Mouse (Mus musculus) cerebellum, postnatal 4 days (tissue): ENCODE measurements around the gene Macrod2.

Experiments
- DNase-seq, 2 experiments: peaks; one replicate each; pipeline ENCODE4 v3.0.0; 2022; ENCODE audit warnings: low spot score in 2 of 2, mixed read lengths in 1 of 2

The Macrod2 gene

GRCm38 (mm10) chr2:140906123-140906522, 511.0 kb downstream of the Macrod2 start:
- no peak for DNase-seq

DNA sequence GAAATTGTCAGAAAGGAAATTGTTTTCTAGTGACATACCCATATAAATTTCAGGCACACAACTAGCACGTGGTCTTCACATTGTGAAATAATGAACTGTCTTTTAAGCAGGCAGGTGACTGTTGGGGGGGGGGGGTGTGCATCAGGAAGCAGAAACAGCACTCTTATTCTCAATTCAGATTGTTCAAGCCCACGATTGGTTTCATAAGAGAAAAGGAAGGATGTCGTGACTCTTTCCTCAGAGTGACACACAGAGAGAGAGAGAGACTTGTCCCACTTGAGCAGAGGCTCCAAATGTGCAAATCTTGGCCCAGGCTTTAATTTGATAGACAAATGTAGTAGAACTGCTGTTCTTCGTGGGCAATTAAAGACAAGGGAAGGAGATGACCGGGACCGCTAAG, 516.4 kb downstream of the Macrod2 start:
- DNase-seq, result no peak

GRCm38 (mm10) chr2:140912179-140912578, 517.1 kb downstream of the Macrod2 start:
- no peak for DNase-seq

DNA sequence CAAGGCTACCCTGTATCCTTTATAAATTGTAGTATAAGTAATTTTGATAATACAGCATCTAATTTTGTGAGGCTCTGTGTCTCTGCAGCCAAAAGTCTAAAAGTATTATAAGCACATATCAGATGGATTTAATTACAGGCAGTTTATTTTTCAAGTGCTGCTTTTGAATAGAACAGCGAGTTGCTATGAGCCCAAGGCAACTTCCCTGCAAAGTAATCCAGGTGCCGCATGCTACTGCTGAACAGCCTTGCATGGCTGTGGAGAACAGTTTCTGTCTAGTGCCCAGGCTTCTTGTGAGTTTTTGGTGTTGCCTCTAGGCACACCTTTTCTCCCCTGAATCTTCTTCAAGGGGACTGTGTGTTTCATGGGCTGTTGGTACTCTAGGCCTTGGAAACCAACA, 517.8 kb downstream of the Macrod2 start:
- no peak for DNase-seq

- DNase-seq, result no peak
These were observed 518.7 kb downstream of the Macrod2 start for GRCm38 (mm10) chr2:140913679-140914412.

GRCm38 (mm10) chr2:140926922-140927321, 531.8 kb downstream of the Macrod2 start:
- DNase-seq, result no peak

GRCm38 (mm10) chr2:140934483-140934882, 539.4 kb downstream of the Macrod2 start:
- DNase-seq, result no peak

- DNase-seq, result no peak
These were observed 554.4 kb downstream of the Macrod2 start for GRCm38 (mm10) chr2:140949461-140949860.

DNA sequence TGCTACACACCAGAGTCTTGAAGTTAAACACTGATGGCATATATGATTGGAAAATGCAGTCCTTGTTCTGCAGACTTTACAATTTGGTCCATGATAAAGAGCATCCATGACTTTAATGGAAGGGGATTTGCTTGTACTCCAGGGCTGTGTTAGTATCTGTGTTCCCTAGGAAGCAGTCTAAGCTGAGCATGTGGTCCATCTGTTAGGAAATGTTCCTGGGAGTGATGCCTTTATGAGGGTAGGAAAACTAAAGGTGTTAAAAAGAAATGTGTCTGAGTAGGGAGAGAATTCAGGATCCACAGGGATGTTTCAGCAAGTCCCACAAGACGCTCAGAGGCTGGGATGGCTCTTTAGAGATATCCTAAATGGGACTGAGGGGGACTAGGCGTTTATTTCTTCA, 564.1 kb downstream of the Macrod2 start:
- DNase-seq, result no peak

- no peak for DNase-seq
These were observed 575.1 kb downstream of the Macrod2 start for GRCm38 (mm10) chr2:140970181-140970580.

- no peak for DNase-seq
These were observed 576.7 kb downstream of the Macrod2 start for GRCm38 (mm10) chr2:140971845-140972244.

DNA sequence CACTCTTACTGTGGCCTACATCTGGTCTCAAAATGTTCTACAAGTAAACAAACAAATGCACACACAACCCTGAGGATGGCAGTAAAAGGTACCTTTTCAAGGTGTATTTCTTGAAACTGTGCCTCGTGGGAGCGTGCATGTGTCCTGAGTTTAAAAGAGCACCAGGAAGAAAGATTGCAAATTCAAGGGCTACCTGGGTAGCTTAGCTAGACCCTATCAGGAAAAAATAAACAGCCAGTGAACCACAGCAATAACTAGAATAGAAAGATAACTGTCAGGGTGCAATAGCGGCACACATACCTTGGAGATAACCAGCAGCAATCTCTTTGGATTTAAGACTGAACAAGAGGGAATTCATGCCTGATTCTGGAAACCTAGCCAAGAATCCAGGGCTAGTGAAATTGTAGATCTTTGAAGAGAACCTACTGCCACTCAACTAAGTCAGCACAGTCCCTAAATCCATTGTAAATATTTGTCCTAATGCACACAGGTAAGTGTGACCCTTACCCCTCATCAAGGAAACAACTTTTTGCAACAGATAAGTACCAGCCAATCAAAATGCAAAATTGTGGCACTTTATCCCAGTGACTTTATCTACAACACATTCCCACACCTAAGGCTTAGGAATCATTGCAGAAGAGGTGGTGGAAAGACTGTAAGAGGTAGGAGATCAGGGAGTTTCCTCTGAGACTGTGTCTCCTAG, 590.7 kb downstream of the Macrod2 start:
- DNase-seq, result no peak

GRCm38 (mm10) chr2:141003846-141004245, 608.7 kb downstream of the Macrod2 start:
- no peak for DNase-seq

DNA sequence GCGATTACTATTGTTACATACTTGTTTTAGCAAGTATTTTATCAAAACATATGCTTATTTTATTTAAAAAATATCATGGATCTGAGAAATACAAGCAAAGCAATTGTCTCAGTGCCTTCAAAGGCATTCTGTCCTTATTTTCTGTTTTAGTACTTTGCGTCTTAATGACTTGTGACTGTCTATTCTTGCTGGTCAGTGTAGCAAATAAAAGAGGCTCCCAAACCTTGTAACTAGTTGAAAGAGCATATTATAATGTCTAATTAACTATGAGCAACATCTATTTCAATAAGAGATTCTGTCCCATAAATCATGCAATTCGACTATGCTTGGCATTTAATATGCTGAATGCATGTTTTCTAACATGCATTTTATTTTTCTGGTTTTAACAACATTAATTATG, 609.2 kb downstream of the Macrod2 start:
- no peak for DNase-seq

GRCm38 (mm10) chr2:141005616-141006015, 610.5 kb downstream of the Macrod2 start:
- DNase-seq, result no peak

DNA sequence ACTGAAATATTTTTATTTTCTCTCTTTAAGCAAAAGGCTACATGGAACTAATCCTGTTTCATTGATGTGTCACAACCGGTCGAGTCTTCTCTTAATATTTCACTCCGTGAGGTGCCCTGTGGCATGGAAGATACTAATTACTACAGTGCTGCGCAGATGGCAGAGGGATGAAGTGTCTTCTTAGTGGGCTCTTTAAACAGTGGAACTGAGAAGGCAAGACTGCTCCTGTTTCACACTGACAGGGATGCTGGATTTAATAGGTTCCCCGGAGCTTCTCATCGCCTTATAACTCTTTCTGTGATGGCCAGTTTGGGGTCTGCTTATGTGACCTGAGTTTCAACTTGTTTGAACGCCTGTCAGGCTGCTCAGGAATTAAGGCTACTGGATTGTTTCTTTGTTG, 612.6 kb downstream of the Macrod2 start:
- no peak for DNase-seq

DNA sequence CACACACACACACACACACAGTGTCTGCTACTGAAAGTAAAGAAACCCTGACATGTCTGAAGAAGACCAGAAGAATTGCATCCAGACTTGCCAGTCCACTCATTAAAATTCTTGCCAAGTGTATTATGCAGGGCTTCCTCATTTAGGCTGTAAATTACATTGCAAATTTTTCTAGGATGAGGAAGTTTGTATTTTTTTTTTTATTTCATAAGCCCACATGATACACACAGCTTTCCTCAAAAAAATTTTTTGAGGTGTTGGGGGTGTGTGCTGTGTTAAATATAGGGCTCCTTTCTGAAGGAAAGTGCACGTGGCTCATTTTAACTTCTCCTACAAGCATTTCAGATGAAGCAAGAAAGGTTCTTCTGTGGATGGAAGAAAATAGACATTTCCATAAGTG, 613.3 kb downstream of the Macrod2 start:
- DNase-seq, result no peak

DNA sequence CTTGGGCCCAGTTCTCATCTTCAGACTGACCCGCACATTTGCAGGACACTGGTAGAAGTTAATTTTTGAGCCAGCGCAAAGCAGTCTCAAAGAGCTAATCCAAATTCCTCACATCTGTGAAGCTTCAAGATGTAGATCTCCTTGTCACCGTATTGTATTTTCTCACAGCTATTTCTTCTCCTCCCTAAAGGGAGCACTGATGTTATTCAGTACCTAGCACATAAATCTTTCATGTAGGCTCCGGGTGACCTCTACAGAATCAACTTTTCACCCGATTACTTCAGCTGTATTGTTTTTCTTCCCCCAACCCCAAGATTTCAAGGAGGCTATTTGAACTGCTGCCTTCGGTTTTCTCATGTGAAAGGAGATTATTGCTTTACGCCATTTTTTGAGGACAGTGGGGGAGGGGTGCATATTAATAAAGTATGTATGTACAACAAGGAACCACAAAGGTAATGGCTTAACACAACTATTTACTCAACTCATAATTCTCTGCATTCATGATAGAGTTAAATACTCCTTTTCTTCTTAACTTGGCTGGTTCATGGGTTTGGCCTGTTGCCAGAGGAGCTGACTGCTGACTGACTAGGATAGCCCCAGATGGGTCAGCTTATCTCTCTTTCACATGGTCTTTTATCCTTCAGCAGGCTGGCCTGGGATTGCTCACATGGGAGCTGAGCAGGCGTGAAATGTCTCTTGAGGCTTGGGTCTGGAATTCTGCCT, 618.5 kb downstream of the Macrod2 start:
- peak in 1 of 2 experiments; percentile 30 for DNase-seq

DNA sequence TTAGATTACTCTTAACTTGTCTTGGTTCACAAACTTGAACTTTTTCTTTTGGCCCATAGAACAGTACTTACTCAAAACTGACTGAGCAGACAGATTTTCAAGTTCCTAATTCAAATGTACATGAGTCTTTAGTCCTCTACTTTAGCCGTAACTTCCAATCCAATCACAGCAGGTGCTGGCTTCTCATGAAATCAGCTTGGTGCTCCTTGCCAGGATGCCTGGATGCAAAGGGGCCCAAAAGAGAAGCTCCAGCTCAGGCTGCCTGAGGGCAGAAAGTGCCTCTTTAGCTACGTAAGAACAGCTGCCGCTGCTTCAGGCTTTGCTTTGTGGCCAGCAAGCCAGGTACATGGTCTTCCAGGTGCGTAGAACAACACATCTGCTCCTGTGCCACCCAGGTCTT, 627.9 kb downstream of the Macrod2 start:
- no peak for DNase-seq

DNA sequence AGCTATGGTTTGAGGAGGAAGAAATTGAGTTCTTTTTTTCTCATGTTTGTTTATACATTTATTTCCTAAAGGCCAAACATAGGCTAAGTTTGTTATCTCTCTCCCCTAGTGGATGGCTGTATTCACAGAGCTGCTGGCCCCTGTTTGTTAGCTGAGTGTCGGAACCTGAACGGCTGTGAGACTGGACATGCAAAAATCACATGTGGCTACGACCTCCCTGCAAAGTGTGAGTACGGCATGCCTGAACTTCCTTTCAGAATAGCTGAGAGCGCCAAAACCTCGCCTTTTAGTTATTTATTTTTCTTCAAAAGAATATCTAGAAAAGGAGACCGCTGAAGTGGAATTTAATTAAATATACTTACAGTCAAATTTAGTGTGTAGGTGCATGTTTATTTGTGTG, 628.8 kb downstream of the Macrod2 start:
- no peak for DNase-seq

- no peak for DNase-seq
These were observed 629.4 kb downstream of the Macrod2 start for GRCm38 (mm10) chr2:141024316-141025043.
